Mouse (Mus musculus) ES-E14 (cell line): ENCODE results near the gene Dmp1. TPM values are rescaled to one million over a fixed set of nuclear protein-coding genes. Genes with fewer than 3 reads are reported as not detected.

ENCODE experiments used
- DNase-seq: peaks from one replicate; pipeline ENCODE4 v3.0.0-alpha.2; 2013; ENCODE audit warnings: low read depth, low spot score
- H3K27ac ChIP-seq: 2 replicates; pipeline ENCODE4 v1.5.1; 2012; ENCODE audit warnings: low read depth, mild to moderate bottlenecking, low read length, moderate library complexity, mixed read lengths; ENCODE audit not compliant: poor library complexity, insufficient read depth, severe bottlenecking
- H3K36me3 ChIP-seq: 2 replicates; pipeline ENCODE4 v1.6.1; 2012; ENCODE audit warnings: mild to moderate bottlenecking, low read length, moderate library complexity, mixed read lengths; ENCODE audit not compliant: control insufficient read depth, poor library complexity, insufficient read depth, severe bottlenecking
- H3K4me1 ChIP-seq, 2 experiments: fragments of 150-350 bp in 1 of 2; sonication (generic) in 1 of 2; 2 replicates each; pipeline ENCODE4 v1.6.1; 2012; ENCODE audit warnings: low read length in 2 of 2, mild to moderate bottlenecking in 1 of 2, mixed read lengths in 1 of 2; ENCODE audit not compliant: control insufficient read depth in 2 of 2, insufficient read depth in 2 of 2, poor library complexity in 1 of 2
- H3K4me3 ChIP-seq, 2 experiments: fragments of 150-350 bp in 1 of 2; sonication (generic) in 1 of 2; 2 replicates each; pipeline ENCODE4 v1.5.1; 2012; ENCODE audit warnings: low read length in 2 of 2, low read depth in 1 of 2, mild to moderate bottlenecking in 1 of 2, mixed read lengths in 1 of 2; ENCODE audit not compliant: insufficient read depth in 1 of 2, poor library complexity in 1 of 2, severe bottlenecking in 1 of 2
- H3K9ac ChIP-seq: 2 replicates; pipeline ENCODE4 v1.6.1; 2012; ENCODE audit warnings: low read depth, mild to moderate bottlenecking, low read length, mixed read lengths; ENCODE audit not compliant: poor library complexity, insufficient read depth, severe bottlenecking
- H3K9me3 ChIP-seq: fragments of 150-350 bp; sonication (generic); 2 replicates; pipeline ENCODE4 v1.6.1; 2012; ENCODE audit warnings: low read depth, mild to moderate bottlenecking, low read length; ENCODE audit not compliant: control insufficient read depth, insufficient read depth
- CHD2 ChIP-seq: IDR thresholded peaks from 2 replicates; pipeline ENCODE4 v1.6.1; 2014; ENCODE audit warnings: mild to moderate bottlenecking, low read depth, low read length, inconsistent platforms
- HCFC1 ChIP-seq: IDR thresholded peaks from 2 replicates; pipeline ENCODE4 v1.6.1; 2012; ENCODE audit warnings: low read length, inconsistent platforms, borderline replicate concordance; ENCODE audit not compliant: insufficient read depth
- MAFK ChIP-seq: IDR thresholded peaks from 2 replicates; pipeline ENCODE4 v1.6.1; 2014; ENCODE audit warnings: mild to moderate bottlenecking, low read depth, low read length, inconsistent platforms; ENCODE audit not compliant: insufficient read depth
- ZC3H11A ChIP-seq: IDR thresholded peaks from 2 replicates; pipeline ENCODE4 v1.6.1; 2012; ENCODE audit warnings: low read depth, mild to moderate bottlenecking, inconsistent platforms, low read length, borderline replicate concordance
- ZNF384 ChIP-seq: IDR thresholded peaks from 2 replicates; pipeline ENCODE4 v1.6.1; 2012; ENCODE audit warnings: low read depth, low read length, inconsistent platforms
- in situ Hi-C, 2 experiments: fragments of 600-800 bp; cut with MboI; formaldehyde crosslinking; loops; one replicate each; pipeline ENCODE4 v1.15.1; 2025; ENCODE audit warnings: low sequenced_read_pairs in 2 of 2, inconsistent platforms in 1 of 2; ENCODE audit not compliant: unreplicated experiment in 2 of 2
- total RNA-seq: library from RNA; depleted of rRNA; stranded (reverse); fragments of 300-350 nt; gene quantifications from 2 replicates; pipeline ENCODE4 v1.2.3, GENCODE M21; 2012; rRNA removed

The Dmp1 gene
- total RNA-seq, 1 experiment: not detected

GRCm38 (mm10) chr5:104244261-104244660 is 41.8 kb downstream of the Dmp1 start:
- Histone ChIP-seq H3K27ac (no peak overlapping the region), H3K9me3 (no peaks in the 10 kb centered on the region), H3K9ac (no peak overlapping the region), H3K4me3 (no peak overlapping the region), H3K4me1 (no peaks in the 10 kb centered on the region), H3K36me3 (no peaks in the 10 kb centered on the region)
- in situ Hi-C loops: no loop called here
- DNase-seq: no peak
- TF ChIP-seq ZC3H11A: no peak
- TF ChIP-seq HCFC1: no peak
- TF ChIP-seq ZNF384: no peak
- no peak for TF ChIP-seq CHD2
- no peak for TF ChIP-seq MAFK

DNA sequence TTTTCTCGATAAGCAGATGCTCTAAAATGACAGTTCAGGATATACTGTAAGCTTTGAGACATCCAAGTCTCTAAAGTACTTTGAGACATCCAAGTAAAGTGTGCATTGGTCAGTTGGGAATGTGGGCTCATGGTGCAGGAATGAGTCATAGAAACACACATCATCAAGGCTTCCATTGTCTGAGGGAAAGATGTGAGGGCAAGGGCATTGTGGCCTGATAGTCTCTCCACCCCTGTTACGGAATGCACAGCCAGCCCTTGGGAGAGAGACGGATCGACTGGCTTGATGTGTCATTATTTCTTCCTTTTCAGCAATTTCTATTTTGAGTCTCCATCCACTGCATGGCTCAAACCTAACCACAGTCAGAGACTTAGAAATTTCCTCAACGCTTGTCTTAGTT is 49.4 kb downstream of the Dmp1 start:
- no peak overlapping the region for H3K9ac ChIP-seq
- H3K4me1 ChIP-seq: no peaks in the 10 kb centered on the region
- DNase-seq: no peak
- TF ChIP-seq ZC3H11A: no peak
- TF ChIP-seq ZNF384: no peak
- no peak for TF ChIP-seq HCFC1
- TF ChIP-seq MAFK: no peak
- no peak for TF ChIP-seq CHD2
- no peak overlapping the region for H3K4me3 ChIP-seq
- in situ Hi-C loops: no loop called here
- H3K9me3 ChIP-seq: no peaks in the 10 kb centered on the region
- H3K36me3 ChIP-seq: no peaks in the 10 kb centered on the region
- no peak overlapping the region for H3K27ac ChIP-seq

GRCm38 (mm10) chr5:104256585-104256984 is 54.2 kb downstream of the Dmp1 start:
- Histone ChIP-seq H3K9ac (no peak overlapping the region), H3K9me3 (no peaks in the 10 kb centered on the region), H3K4me3 (no peak overlapping the region), H3K27ac (no peak overlapping the region), H3K4me1 (no peaks in the 10 kb centered on the region), H3K36me3 (no peaks in the 10 kb centered on the region)
- DNase-seq: no peak
- no peak for TF ChIP-seq ZC3H11A
- no peak for TF ChIP-seq MAFK
- TF ChIP-seq HCFC1: no peak
- no peak for TF ChIP-seq ZNF384
- no peak for TF ChIP-seq CHD2
- in situ Hi-C loops: no loop called here

- in situ Hi-C loops: no loop called here
- no peaks in the 10 kb centered on the region for H3K4me1 ChIP-seq
- no peak overlapping the region for H3K4me3 ChIP-seq
- no peak overlapping the region for H3K9ac ChIP-seq
- no peaks in the 10 kb centered on the region for H3K36me3 ChIP-seq
- no peak overlapping the region for H3K27ac ChIP-seq
- TF ChIP-seq ZNF384 (no peak), MAFK (no peak), HCFC1 (no peak), CHD2 (no peak), ZC3H11A (no peak)
- H3K9me3 ChIP-seq: no peaks in the 10 kb centered on the region
- DNase-seq: no peak
These were observed 59.6 kb downstream of the Dmp1 start for GRCm38 (mm10) chr5:104261908-104262461.

- Histone ChIP-seq H3K4me3 (no peak overlapping the region), H3K9me3 (no peaks in the 10 kb centered on the region), H3K9ac (no peak overlapping the region), H3K27ac (no peak overlapping the region), H3K4me1 (no peaks in the 10 kb centered on the region), H3K36me3 (no peaks in the 10 kb centered on the region)
- no peak for DNase-seq
- in situ Hi-C loops: no loop called here
- TF ChIP-seq HCFC1 (no peak), MAFK (no peak), ZNF384 (no peak), CHD2 (no peak), ZC3H11A (no peak)
These were observed 60.8 kb downstream of the Dmp1 start for GRCm38 (mm10) chr5:104263014-104263776.

Other genes starting within 250 kb of the Dmp1 start
- gene Hsd17b13, start 225.2 kb upstream of the Dmp1 start, total RNA-seq: not detected in 2 replicates
- gene Hsd17b11, start 180.7 kb upstream of the Dmp1 start, total RNA-seq: 45.6 and 78.4 TPM in 2 replicates
- 55.4 and 75.6 TPM in 2 replicates for gene Nudt9, start 156.3 kb upstream of the Dmp1 start, total RNA-seq
- not detected in 2 replicates for gene Gm17660, start 125.0 kb upstream of the Dmp1 start, total RNA-seq
- 0.13 TPM in 1 of 2 replicates, not detected in the other for gene Sparcl1, start 88.9 kb upstream of the Dmp1 start, total RNA-seq
- not detected in 2 replicates for gene Dspp, start 31.9 kb upstream of the Dmp1 start, total RNA-seq
- not detected in 2 replicates for gene Ibsp, start 96.6 kb downstream of the Dmp1 start, total RNA-seq
- not detected in 2 replicates for gene Mepe, start 122.7 kb downstream of the Dmp1 start, total RNA-seq
- gene Spp1, start 232.5 kb downstream of the Dmp1 start, total RNA-seq: 654 and 1,326 TPM in 2 replicates